Mouse (Mus musculus): Measurements from ENCODE around the gene Dck. TPM values are rescaled to one million over a fixed set of nuclear protein-coding genes. Genes with fewer than 3 reads are reported as not detected.

The Dck gene
- 24.4 and 26.7 TPM in 2 replicates for polyA plus RNA-seq (2015; fragmentation: Nextera tagmentation; extraction: Ambion mirVana)

DNA sequence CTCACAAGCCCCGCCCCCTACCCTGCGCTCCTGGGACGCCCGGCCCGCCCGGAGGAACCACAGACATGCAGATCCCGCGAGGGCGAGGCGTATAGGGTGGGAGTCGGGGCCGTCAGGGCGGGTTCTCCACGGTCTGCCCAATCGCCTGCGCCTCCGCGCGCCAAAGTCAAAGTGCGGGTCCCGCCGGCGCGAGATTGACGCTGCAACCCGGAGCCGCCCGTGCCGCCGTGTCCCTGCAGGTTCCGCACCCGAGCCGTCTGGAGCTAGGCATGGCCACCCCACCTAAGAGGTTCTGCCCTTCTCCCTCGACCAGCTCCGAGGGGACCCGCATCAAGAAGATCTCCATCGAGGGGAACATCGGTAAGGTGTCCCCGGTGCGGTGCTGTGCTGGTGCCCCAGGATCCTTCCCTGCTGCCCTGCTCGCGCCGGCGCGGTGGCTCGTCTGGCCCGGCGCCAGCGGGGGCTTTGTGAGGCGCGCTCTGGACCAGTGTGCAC lies at the start of gene Dck:
Gene Dck, plus strand, starts transcription at position 10 of the 495 bp plus-strand sequence.

GRCm38 (mm10) chr5:88720116-88721002 lies 44.4 kb upstream of the Dck start, which contains the start of gene Mob1b:
Gene Mob1b (plus strand): TSS chr5:88720855.

Other genes with a start within 250 kb of the Dck start
- gene Jchain, start 237.1 kb upstream of the Dck start, polyA plus RNA-seq (2015; fragmentation: Nextera tagmentation; extraction: Ambion mirVana) = 0.15 and 0.39 TPM in 2 replicates
- 38.0 and 43.7 TPM in 2 replicates for gene Utp3, start 210.5 kb upstream of the Dck start, polyA plus RNA-seq (2015; fragmentation: Nextera tagmentation; extraction: Ambion mirVana)
- 165 and 171 TPM in 2 replicates for gene Rufy3, start 200.0 kb upstream of the Dck start, polyA plus RNA-seq (2015; fragmentation: Nextera tagmentation; extraction: Ambion mirVana)
- 55.3 and 61.8 TPM in 2 replicates for gene Grsf1, start 88.8 kb upstream of the Dck start, polyA plus RNA-seq (2015; fragmentation: Nextera tagmentation; extraction: Ambion mirVana)
- gene Mob1b, start 44.1 kb upstream of the Dck start, polyA plus RNA-seq (2015; fragmentation: Nextera tagmentation; extraction: Ambion mirVana) = 6.1 and 6.4 TPM in 2 replicates
- 47.8 and 51.6 TPM in 2 replicates for gene Slc4a4, start 121.8 kb downstream of the Dck start, polyA plus RNA-seq (2015; fragmentation: Nextera tagmentation; extraction: Ambion mirVana)